Mouse (Mus musculus): ENCODE data around the gene Olfr1101.

DNA sequence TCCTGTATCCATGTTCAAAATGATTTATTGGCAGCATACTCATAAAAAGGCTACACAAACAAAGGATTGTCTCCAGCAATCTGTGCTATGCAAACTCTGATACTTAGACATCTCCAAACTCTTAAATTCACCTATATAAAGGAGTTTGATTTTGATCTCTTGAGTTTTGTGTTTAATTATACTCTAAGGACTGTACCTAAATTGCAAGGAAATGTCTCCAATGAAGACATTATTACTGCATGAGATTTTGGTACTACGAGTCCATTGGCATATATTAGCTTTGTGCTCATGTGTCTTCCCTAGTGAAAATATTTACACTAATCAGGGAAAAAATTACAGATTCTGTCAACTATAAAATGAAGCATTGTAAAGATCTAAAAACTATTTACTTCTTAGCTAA lies 36.0 kb upstream of the Olfr1101 start, which contains the start of gene Olfr1104:
- TF ChIP-seq POLR2A (IDR thresholded peaks at IDR 0.05; ENCODE audit: low read depth, low read length) (no peak), CTCF (conservative IDR thresholded peaks at IDR 0.05; ENCODE audit: insufficient read depth, insufficient read length, low read depth, low read length) (no peak)
